Mouse (Mus musculus) effector memory CD4-positive, alpha-beta T cell, adult 5 months (primary cell): ENCODE data around the gene Zfy1. TPM values are rescaled to one million over a fixed set of nuclear protein-coding genes. Genes with fewer than 3 reads are reported as not detected.

ENCODE experiments used
- polyA plus RNA-seq: library from polyadenylated mRNA; unstranded; fragments of 100-300 nt; shearing (Covaris generic); gene quantifications from one replicate; pipeline ENCODE4 v1.2.1, GENCODE M21; 2017

The Zfy1 gene
- not detected for polyA plus RNA-seq

DNA sequence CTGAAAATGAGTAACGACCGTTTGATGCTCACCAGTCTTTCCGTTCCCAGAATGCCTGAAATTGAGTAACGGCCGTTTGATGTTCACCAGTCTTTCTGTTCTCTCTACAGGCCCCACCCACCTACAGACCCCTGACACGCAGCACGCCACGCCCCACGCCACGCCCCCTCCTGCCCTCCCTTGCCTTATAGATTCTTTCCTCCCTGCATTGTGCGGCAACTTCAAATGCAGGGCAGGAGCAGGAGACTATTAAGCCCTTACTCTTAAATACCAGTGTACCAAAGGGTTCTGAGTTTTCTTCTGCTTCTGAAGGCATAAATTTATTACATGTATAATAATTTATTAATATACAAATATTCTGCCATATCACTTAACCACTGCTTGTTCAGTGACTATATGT lies at the start of gene Zfy1:
Gene Zfy1, minus strand, starts transcription at position 101 of the 400 bp plus-strand sequence.

DNA sequence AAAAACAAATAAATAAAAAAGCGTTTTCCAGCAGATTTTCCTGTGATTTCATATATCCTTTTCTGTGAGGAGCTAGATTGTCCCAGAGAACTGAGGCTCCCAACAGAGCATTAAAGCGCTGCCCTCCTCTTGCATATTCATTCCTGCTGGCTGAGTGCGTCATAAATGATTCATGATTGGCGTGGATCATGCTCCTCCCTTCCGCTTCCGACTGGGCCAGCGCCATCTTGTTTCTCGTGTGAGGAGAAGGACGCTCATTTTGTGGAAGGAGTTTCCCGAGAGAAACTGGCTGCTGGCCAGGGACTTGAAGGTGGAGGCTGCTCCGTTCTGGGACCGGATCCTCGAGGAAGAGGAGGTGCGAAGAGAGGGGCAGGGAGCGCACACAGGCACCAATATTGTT lies 21.2 kb upstream of the Zfy1 start, which contains the start of gene Uba1y:
Gene Uba1y, plus strand, starts transcription at position 254 of the 400 bp plus-strand sequence.

Other genes starting within 250 kb of the Zfy1 start
- not detected for gene Uba1y, start 21.2 kb upstream of the Zfy1 start, polyA plus RNA-seq
- gene Kdm5d, start 100.4 kb upstream of the Zfy1 start, polyA plus RNA-seq: 27.4 TPM
- gene Eif2s3y, start 213.1 kb upstream of the Zfy1 start, polyA plus RNA-seq: 172 TPM